Mouse (Mus musculus) common myeloid progenitor, adult 5-6 weeks (primary cell): Measurements from ENCODE around the gene Bcl2l2. TPM values are rescaled to one million over a fixed set of nuclear protein-coding genes. Genes with fewer than 3 reads are reported as not detected.

Experiments
- ATAC-seq: replicated peaks from 2 replicates; pipeline ENCODE4 v1.8.0; 2016; ENCODE audit warnings: low read depth, mild to moderate bottlenecking, moderate TSS enrichment, inconsistent platforms; ENCODE audit not compliant: poor library complexity, severe bottlenecking
- total RNA-seq: library from RNA; stranded (forward); fragments of 200-1000, 187-1606 nt; gene quantifications from 2 replicates; pipeline ENCODE4 v1.2.3, GENCODE M21; 2017

The Bcl2l2 gene
- total RNA-seq, 1 experiment from 2014 or later: 10.3 TPM

- ATAC-seq: no peak
Measured at GRCm38 (mm10) chr14:54932645-54933150, 49.5 kb downstream of the Bcl2l2 start, which contains the start of gene Il25. Gene Il25 (plus strand): TSS chr14:54932695.

GRCm38 (mm10) chr14:54935904-54936830, 53.0 kb downstream of the Bcl2l2 start, which contains the start of gene Cmtm5:
Gene Cmtm5 (plus strand): TSS chr14:54936261.
- 0 out of 2 replicates have a peak, but pooled peaks have one; percentile 23 for ATAC-seq

GRCm38 (mm10) chr14:54936831-54937160, 53.6 kb downstream of the Bcl2l2 start:
- peak; percentile 40; the same call in 1 of the 2 replicates for ATAC-seq

- no peak for ATAC-seq
Measured at GRCm38 (mm10) chr14:54937361-54938182, 54.4 kb downstream of the Bcl2l2 start.

Other genes starting within 250 kb of the Bcl2l2 start
- gene Gm17606, start 242.4 kb upstream of the Bcl2l2 start, total RNA-seq: not detected in 2 replicates
- gene Cdh24, start 242.0 kb upstream of the Bcl2l2 start, total RNA-seq: 0.46 and 0.58 TPM in 2 replicates
- 26.5 and 33.2 TPM in 2 replicates for gene 1700123O20Rik, start 197.2 kb upstream of the Bcl2l2 start, total RNA-seq
- 238 and 282 TPM in 2 replicates for gene Acin1, start 196.4 kb upstream of the Bcl2l2 start, total RNA-seq
- 0.37 TPM in 1 of 2 replicates, not detected in the other for gene Gm29776, start 184.5 kb upstream of the Bcl2l2 start, total RNA-seq
- gene Cebpe, start 171.2 kb upstream of the Bcl2l2 start, total RNA-seq: 1.2 and 4.9 TPM in 2 replicates
- gene Slc7a8, start 101.4 kb upstream of the Bcl2l2 start, total RNA-seq: 4.4 and 5.5 TPM in 2 replicates
- gene Rnf212b, start 69.2 kb upstream of the Bcl2l2 start, total RNA-seq: not detected in 2 replicates
- 12.5 and 15.6 TPM in 2 replicates for gene Homez, start 12.4 kb upstream of the Bcl2l2 start, total RNA-seq
- 5.4 TPM in 1 of 2 replicates, not detected in the other for gene Ppp1r3e, start 5.8 kb upstream of the Bcl2l2 start, total RNA-seq
- 2.4 TPM in 1 of 2 replicates, not detected in the other for gene Gm20521, start 64 bp downstream of the Bcl2l2 start, total RNA-seq
- 466 and 493 TPM in 2 replicates for gene Pabpn1, start 9.1 kb downstream of the Bcl2l2 start, total RNA-seq
- 0.23 and 6.6 TPM in 2 replicates for gene Slc22a17, start 29.8 kb downstream of the Bcl2l2 start, total RNA-seq
- gene Efs, start 42.7 kb downstream of the Bcl2l2 start, total RNA-seq: not detected in 2 replicates
- gene Il25, start 49.3 kb downstream of the Bcl2l2 start, total RNA-seq: not detected in 2 replicates
- not detected in 2 replicates for gene Cmtm5, start 52.9 kb downstream of the Bcl2l2 start, total RNA-seq
- gene Myh6, start 83.5 kb downstream of the Bcl2l2 start, total RNA-seq: not detected in 2 replicates
- not detected in 2 replicates for gene Gm17428, start 93.6 kb downstream of the Bcl2l2 start, total RNA-seq
- not detected in 2 replicates for gene Myh7, start 111.2 kb downstream of the Bcl2l2 start, total RNA-seq
- gene Ngdn, start 132.1 kb downstream of the Bcl2l2 start, total RNA-seq: 53.3 and 56.1 TPM in 2 replicates
- 2.0 and 5.0 TPM in 2 replicates for gene Zfhx2, start 208.9 kb downstream of the Bcl2l2 start, total RNA-seq
- gene Thtpa, start 211.4 kb downstream of the Bcl2l2 start, total RNA-seq: 8.3 and 12.9 TPM in 2 replicates
- gene Ap1g2, start 223.2 kb downstream of the Bcl2l2 start, total RNA-seq: 25.1 and 30.9 TPM in 2 replicates
- not detected in 2 replicates for gene Jph4, start 233.6 kb downstream of the Bcl2l2 start, total RNA-seq